10 mouse cellular contexts compared by ENCODE assay signal in the genomic region with DNA sequence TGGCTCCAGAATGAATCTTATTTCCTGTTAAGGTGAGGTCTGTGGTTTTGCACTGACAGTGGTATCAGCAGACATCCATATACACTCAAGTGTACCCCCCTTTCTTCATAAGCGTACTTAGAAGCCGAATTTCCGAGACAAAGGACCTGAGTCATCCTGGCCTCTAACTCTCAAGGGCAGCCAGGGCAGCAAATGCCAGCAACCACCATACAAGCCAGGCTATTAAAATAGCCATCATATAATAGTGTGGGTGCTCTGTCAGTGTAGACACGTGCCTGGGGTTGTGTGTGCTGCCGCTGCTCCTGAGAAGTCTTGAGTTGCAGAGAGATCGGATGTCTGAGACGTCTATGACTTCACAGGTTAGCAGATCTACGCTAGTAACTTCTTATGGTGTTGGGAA.
"Had no signal": no experiment of that assay in that cellular context is flagged by ENCODE, and none has a peak within 500 bp of the region (broad histone marks: within the 10 kb centered on the region; RNA-seq: fewer than 3 reads in every experiment).

No protein-coding gene starts in this region.

- DNase-seq: kidney, postnatal 25 days; layer of hippocampus, adult 9-11 months; liver, embryonic 13.5 days; lung, adult 2 months; lung, postnatal 14 days; lung, postnatal 4 days; midbrain, embryonic 14.5 days; thymus, adult 2 months; thymus, postnatal 14 days; thymus, postnatal 4 days had no signal
